Mouse (Mus musculus) activated CD4-positive, CD25-positive, alpha-beta regulatory T cell, adult 4 months (primary cell): ENCODE measurements around the gene Pdcd6ip. TPM values are rescaled to one million over a fixed set of nuclear protein-coding genes. Genes with fewer than 3 reads are reported as not detected.
"Not testable (repeated sequence)": the region's sequence is repeated elsewhere in the genome, so short reads cannot be mapped to it uniquely, and the experiment has no call there.

Source experiments
- ATAC-seq: one replicate; pipeline ENCODE4 v1.8.0; 2017
- polyA plus RNA-seq, 2 experiments: library from polyadenylated mRNA; unstranded; fragments of 100-300 nt; shearing (Covaris generic); gene quantifications; one replicate each; pipeline ENCODE4 v1.2.1; 2017

Pdcd6ip gene
- polyA plus RNA-seq, 2 experiments from 2014 or later = 50.2 to 55.5 TPM

- ATAC-seq = no peak
These were observed 6.5 kb downstream of the Pdcd6ip start for GRCm38 (mm10) chr9:113701441-113702160.

DNA sequence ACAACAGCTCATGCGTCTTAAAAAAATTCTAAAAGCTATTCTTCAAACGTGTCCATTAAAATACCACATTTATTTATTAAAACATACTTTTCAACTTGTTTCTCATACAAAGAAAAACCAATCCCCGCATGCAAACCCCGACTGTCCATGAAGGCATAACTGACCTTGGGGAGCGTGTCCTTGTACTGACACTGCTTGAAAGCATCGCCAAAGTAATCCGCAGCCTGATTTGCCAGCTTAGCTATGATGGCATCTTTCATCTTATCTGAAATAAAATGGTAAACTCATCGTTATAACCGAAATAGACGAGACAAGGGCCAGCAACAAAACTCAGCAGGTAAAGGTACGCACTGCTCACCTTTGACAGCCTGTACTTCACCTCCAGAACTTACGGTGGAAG is 20.6 kb downstream of the Pdcd6ip start:
- ATAC-seq = no peak

GRCm38 (mm10) chr9:113673721-113674120 is 34.3 kb downstream of the Pdcd6ip start:
- ATAC-seq = no peak

- no peak for ATAC-seq
These were observed 35.7 kb downstream of the Pdcd6ip start for GRCm38 (mm10) chr9:113672352-113672751.

DNA sequence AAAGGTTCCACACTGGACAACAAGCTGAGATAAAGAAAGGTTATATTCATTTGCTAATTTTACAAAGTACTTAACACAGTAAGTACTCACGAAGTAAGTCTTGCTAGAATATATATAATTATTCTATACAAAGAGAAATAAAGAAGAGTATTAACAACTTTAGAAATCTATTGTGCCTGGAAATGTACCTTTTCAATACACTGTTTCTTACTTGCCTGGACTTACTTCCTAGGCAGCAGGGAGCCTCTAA is 37.3 kb downstream of the Pdcd6ip start:
- no peak for ATAC-seq

GRCm38 (mm10) chr9:113670105-113670856 is 37.8 kb downstream of the Pdcd6ip start:
- ATAC-seq = no peak

GRCm38 (mm10) chr9:113663476-113663875 is 44.6 kb downstream of the Pdcd6ip start:
- ATAC-seq = no peak

- ATAC-seq = no peak
These were observed 50.2 kb downstream of the Pdcd6ip start for GRCm38 (mm10) chr9:113657837-113658236.

- ATAC-seq = no peak
These were observed 54.5 kb downstream of the Pdcd6ip start for GRCm38 (mm10) chr9:113653571-113653970.

DNA sequence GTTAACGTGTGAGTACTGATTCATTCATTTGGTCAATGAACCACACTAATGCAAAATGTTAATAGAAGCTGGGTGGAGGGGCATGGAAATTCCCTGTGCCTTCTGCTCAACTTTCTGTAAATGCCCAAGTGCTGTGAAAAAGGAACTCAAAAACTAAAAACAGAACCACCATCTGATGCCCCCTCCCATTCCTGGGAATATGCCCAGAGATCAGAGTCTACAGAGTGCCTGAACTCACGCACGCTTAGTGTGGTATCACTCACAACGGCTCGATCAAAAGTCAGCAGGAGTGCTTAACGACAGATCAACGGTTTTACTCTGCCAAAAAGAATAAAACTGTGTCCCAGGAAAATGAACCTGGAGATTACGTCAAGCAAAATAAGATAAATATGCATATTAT is 57.3 kb downstream of the Pdcd6ip start:
- no peak for ATAC-seq

DNA sequence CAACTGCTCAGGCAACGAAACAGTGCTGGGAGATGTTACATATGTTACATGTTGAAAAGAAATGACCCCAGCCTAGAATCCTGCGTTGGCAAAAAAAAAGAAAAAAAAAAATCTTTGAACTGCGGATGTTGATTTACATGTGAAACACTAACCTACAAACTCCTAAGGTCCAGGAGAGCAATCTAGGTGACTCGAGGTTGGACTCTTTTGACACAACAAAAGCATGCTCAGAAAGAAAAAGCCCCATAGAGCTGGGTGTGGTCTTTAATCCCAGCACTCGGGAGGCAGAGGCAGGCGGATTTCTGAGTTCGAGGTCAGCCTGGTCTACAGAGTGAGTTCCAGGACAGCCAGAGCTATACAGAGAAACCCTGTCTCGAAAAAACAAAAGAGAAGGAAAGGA is 58.8 kb downstream of the Pdcd6ip start:
- not testable (repeated sequence) for ATAC-seq

GRCm38 (mm10) chr9:113645837-113646169 is 62.3 kb downstream of the Pdcd6ip start:
- ATAC-seq = no peak

- ATAC-seq = peak; percentile 49
These were observed 62.8 kb downstream of the Pdcd6ip start for GRCm38 (mm10) chr9:113645153-113645836.

- no peak for ATAC-seq
These were observed 63.4 kb downstream of the Pdcd6ip start for GRCm38 (mm10) chr9:113644701-113645100.

GRCm38 (mm10) chr9:113644076-113644475 is 64.0 kb downstream of the Pdcd6ip start:
- no peak for ATAC-seq

- no peak for ATAC-seq
These were observed 64.4 kb downstream of the Pdcd6ip start for GRCm38 (mm10) chr9:113643669-113644068.

GRCm38 (mm10) chr9:113634986-113635385 is 73.1 kb downstream of the Pdcd6ip start:
- no peak for ATAC-seq

GRCm38 (mm10) chr9:113633168-113633744 is 74.8 kb downstream of the Pdcd6ip start:
- no peak for ATAC-seq

DNA sequence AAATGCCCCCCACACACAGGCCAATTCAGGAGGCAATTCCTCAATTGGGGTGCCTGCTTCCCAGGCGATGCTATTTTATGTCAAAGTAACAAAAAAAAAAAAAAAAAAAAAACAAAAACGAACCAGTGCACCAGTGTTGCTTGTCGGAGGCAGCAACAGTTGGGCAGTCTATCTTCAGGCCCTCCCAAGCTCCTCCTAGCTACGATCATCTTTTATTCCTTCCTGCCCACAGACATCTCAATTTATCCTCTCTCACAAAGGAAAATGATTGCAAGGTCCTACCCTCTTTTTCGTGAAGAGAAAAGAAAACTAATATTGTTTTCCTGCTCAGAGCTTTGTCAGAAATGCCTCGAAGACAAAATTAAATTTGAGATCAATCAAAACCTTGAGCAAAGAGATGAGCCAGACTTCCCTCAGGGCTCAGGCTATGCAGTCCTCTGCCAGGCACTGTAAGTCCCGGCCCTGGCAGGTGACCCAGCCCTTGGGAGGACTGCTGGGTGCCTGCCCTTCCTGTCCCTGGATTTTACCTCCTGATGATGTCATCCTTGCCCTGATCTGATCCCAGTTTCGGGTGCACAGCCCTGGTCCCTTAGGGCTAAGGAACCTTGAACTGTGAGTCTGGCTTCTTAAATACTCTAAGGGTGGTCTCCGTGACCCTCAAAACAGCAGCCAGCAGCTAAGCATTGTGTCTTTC is 75.6 kb downstream of the Pdcd6ip start:
- ATAC-seq = no peak

GRCm38 (mm10) chr9:113629632-113630031 is 78.4 kb downstream of the Pdcd6ip start:
- ATAC-seq = no peak

DNA sequence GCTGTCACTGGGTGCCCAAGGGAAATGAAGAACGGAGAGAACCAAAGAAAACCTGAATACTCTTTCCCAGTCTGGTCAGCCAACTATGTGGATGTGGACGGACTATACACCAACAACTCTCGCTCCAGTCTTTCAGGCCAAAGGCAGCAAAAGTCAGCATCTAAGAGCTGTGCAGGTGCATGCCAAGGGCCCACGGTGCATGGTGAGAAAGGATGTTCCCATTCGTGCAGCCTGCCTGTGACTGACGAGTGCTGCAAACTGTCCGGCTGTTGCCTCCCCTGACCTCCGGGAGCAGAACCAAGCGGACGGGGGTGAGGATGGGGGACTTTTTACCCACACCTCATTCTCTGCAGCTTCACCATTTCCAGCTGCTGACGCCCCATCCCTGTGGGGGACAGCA is 78.9 kb downstream of the Pdcd6ip start:
- ATAC-seq = no peak

DNA sequence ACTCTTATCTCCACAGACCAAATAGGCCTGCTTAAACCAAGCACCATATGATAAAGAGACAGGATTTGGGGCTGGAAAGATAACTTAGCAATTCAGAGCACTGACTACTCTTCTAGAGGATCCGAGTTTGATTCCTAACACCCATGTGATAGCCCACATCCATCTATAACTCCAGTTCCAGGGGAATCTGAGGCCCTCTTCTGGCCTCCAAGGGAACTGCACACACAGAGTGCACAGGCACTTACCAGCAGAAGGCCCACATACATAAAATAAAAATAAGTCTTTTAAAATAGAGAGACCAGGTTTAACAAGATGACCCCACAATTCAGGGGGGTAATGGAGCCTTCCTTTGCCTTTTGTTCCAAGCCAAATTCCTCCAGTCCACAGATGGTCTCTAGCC is 79.3 kb downstream of the Pdcd6ip start:
- no peak for ATAC-seq

DNA sequence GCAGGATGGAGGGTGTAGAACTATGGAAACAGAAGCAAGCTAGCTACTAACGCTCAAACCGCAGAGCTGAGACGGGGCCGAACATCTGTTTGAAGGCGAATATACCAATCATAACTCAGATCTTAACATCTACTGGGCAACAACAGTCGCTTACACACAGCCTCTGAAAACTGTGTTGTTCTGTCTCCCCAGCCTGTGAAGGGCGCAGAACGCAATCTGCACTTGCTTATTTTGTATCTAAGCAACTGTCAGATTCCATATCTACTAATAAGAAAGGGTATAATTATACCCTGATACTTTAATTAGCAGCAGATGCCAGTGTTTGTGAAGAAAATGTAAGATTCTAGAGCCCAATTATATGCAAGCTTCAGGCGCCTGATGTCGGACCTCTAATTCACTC is 81.3 kb downstream of the Pdcd6ip start:
- ATAC-seq = no peak
